Comparison of ENCODE assay signal across 8 mouse cellular contexts in the genomic region with DNA sequence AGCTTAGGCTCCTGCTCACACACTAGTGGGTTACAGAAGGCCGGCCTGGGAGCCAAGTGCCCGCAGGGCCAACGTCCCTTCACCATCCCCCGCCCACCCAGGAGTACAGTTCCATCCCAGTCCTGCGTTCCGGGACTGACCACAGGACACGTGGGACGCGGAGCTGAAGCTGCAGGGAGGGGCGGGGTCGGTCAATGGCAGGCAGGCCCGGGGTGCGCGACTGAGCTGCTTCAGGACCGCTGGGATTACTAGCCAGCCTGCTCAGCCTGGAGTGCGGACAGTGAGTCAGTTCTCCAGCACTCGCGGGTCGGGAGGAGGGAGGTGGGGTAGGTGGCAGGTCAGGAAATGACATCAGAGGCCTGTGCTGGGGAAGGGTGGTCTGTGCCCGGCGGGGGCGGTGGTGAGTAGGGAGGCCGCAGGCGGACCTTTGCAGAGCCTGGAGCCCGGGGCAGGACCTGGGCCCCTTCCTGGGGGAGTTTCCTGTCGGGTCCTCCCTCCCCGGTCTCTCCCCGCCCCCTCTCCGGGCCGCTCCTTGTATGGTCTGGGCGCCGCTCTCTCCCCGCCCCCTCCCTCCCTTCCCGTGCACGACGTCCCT. TPM values are rescaled to one million over a fixed set of nuclear protein-coding genes. Genes with fewer than 3 reads are reported as not detected.
A peak's percentile ranks its signal among the peaks of the same experiment; 100 is the strongest.
DNase-seq lines count a peak whose midpoint lies in the region; ATAC-seq lines count a peak whose summit lies in the region.

Gene Zyx (plus strand): TSS at position 205 of the 595 bp plus-strand sequence.

- under 1% methylated on average over 26 of the region's 36 CpGs for WGBS in hindbrain, embryonic 14.5 days

- H3K4me3 ChIP-seq in hindbrain, embryonic 14.5 days (replicated peaks; ENCODE audit: low read length): peak within 1 kb of the TSS; percentile 94

- DNase-seq in NIH3T3 (ENCODE audit: low read depth): peak; percentile 99
- peak; percentile 92 to 93 for DNase-seq in cerebellum, postnatal 14 days
- peak; percentile 54 to 74 for DNase-seq in frontal cortex, postnatal 25 days (ENCODE audit: low spot score in 2 of 2)
- peak; percentile 73 for DNase-seq in hindbrain, embryonic 14.5 days (ENCODE audit: low spot score)
- DNase-seq in layer of hippocampus, postnatal 36 days: peak; percentile 81 to 85
- peak; percentile 96 for DNase-seq in lung, postnatal 36 days
- DNase-seq in retina, postnatal 1 day: peak; percentile 95
- DNase-seq in urinary bladder, adult 18-20 months (ENCODE audit: low spot score in 2 of 2): peak; percentile 88 to 96

- peaks cover 22% of the 10 kb centered on the region for H3K4me1 ChIP-seq in hindbrain, embryonic 14.5 days (replicated peaks; ENCODE audit: control insufficient read depth, insufficient read depth, low read length)

- H3K36me3 ChIP-seq in hindbrain, embryonic 14.5 days (replicated peaks; ENCODE audit: control insufficient read depth, insufficient read depth): 0 out of 2 replicates have a peak, but pooled peaks cover 11% of the 10 kb centered on the region

- no peaks in the 10 kb centered on the region for H3K9me3 ChIP-seq in hindbrain, embryonic 14.5 days (ENCODE audit: control insufficient read depth, low read length)

- peak; percentile 93 for ATAC-seq in hindbrain, embryonic 14.5 days (ENCODE audit: low FRiP score)

- H3K9ac ChIP-seq in hindbrain, embryonic 14.5 days: peak within 1 kb of the TSS; percentile 91

- H3K27ac ChIP-seq in hindbrain, embryonic 14.5 days: peak within 1 kb of the TSS; percentile 79

- no peaks in the 10 kb centered on the region for H3K27me3 ChIP-seq in hindbrain, embryonic 14.5 days (ENCODE audit: control insufficient read depth, insufficient read depth, low read length)

- H3K4me2 ChIP-seq in hindbrain, embryonic 14.5 days (replicated peaks): peak within 1 kb of the TSS; percentile 83

RNA-seq across cellular contexts. Expression of gene Zyx, which starts in this region (rescaled TPM):
- 56.6 and 60.3 TPM in 2 replicates for polyA plus RNA-seq in hindbrain, embryonic 14.5 days (2014; fragmentation: Nextera tagmentation; extraction: Ambion mirVana)
- 10 to 100 TPM; 42.8 to 45.0 TPM for total RNA-seq in layer of hippocampus, postnatal 36 days (2021)

Comparison
In these comparisons a context has a peak if more than half of its experiments do, and no peak if none do; other contexts are left out.
1. Peak in every context shown above with its lines: DNase-seq, ATAC-seq, H3K4me3 ChIP-seq and H3K27ac ChIP-seq.